Mouse (Mus musculus) liver, adult (tissue): Measurements from ENCODE around the gene Gm9970.

Experiments used
- GATA4 ChIP-seq: IDR thresholded peaks from 2 replicates; pipeline ENCODE4 v1.6.1; 2014; ENCODE audit warnings: mild to moderate bottlenecking, low read length; ENCODE audit not compliant: insufficient replicate concordance

Gene Gm9970

DNA sequence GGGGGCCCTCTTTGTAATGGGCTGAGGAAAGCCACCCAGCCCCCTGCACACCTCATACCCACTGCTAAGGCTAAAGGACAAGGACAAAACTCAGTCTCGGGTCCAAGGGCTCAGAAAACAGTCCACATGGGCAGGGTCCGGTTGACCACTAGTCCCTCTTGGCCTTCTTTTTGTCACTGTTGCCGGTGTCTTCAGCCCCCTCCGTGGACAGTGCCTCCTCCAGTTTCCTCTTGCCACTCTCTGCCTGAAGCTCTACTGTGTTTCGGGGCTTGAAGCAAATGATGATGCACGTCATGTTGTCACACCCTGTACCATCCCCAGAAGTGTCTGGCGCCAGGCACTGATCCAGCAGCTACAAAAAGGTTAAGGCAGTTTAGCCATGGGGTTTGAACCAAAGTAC lies 38.1 kb downstream of the Gm9970 start:
- TF ChIP-seq GATA4: no peak

DNA sequence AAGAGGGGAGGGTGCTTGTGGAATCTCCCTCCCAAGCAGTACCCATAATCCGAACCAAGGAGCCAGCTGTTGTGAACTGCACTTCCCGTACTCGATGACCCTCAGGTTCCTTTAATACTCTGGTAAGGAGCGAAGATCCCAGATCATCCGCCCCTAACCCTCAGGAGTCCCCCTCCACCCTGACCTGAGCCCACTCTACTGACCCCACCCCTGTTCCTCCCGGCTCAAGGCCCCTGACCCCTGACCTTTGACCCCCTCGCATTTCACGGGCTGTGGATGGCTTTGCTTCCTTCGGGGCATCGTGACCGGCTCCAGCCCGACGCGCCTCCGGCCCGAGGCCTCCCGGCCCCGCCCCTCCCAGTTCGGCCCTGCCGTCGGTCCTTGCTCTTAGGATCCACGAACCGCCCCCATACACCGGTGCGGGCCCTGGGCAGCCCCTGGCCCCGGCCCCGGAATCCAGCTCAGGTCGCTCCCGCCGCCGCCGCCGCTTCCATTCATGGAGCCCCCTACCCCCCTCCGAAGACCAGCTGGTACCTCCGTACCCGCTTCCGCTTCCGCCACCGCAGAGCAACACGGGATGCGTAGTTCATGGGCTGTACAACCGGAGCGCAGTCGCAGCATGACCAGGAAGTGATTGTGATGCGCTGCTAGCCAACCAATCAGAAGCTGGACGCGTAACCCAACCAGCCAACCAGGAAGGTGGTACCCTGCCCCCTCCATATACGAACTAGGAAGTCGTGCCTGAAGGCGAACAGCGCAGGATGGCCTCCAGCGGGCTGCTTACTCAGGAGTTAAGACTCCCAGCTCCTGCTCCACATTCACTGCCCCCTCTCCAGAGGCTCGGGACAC lies 39.1 kb downstream of the Gm9970 start, which contains the start of gene Zfp513:
Zfp513 (minus strand) TSS at position 562 of the 849 bp plus-strand sequence.
- TF ChIP-seq GATA4: no peak

DNA sequence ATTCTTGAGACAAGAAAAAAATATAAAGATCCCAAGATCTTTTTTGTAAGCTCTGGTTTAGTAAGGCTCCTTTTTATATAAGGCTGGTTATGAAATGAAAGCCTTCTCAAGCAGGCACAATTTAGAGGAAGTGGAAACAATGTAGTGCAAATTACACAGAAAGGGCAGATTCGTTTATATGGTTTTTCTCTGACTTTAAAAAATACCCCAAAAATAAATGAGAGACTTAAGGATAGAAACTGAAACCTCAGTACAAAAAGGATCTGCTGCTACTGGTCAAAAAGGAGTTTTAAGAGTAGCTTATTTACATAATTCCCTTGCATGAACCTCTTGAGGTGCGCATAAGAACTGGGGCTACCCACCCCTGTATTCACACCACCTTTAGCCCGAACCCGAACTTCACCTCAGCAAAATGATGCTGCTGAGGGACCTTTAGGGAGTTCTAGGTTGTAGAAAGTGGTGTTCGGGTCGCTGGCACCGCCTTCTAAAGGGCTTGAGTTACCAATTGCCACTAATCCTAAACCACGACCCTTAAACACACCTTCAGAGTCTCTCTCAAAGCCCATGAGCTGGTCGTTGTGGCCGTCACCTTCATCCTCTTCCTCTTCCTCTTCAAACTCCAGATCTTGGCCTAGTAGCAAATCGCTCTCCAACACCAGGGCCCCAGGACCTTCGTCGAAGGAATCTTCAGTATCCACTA lies 39.8 kb downstream of the Gm9970 start:
- TF ChIP-seq GATA4: no peak

DNA sequence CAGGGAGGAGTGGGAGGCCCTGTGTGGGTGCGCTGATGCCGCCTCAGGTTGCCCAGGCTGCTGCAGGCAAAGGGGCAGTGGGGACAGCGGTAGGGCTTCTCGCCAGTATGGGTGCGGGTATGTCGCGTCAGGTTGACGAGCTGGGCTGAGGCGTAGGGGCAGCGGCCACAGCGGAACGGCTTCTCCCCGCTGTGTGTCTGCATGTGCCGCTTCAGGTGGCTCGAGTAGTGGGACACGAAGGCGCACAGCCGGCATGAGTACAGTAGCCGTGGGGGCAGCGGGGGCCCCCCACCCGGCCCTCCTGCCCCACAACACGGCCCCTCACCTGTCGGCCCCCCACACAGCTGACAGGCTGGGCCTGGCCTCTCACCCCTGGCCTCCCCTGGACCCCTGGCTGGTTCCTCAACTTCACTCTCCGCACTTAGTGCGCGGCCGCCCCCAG lies 40.7 kb downstream of the Gm9970 start:
- no peak for TF ChIP-seq GATA4

DNA sequence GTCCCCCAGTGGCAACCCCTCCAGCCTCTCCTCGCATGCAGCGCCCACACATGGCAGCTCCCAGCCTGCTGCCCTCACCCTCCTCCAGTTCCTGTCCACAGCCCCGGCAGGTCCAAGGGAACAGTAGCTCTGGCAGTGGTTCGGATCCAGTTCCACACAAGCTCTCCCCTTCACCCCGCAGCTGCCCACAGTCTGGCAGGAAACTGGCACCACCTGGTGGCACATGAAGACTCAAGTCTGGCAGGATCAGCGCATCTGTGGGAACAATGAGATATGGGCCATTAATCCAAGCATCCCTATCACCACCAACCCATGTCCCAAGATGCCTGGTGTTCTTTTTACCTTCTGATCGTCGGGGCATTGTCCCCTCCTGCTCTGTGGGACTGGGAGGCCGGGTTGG lies 41.1 kb downstream of the Gm9970 start:
- no peak for TF ChIP-seq GATA4

DNA sequence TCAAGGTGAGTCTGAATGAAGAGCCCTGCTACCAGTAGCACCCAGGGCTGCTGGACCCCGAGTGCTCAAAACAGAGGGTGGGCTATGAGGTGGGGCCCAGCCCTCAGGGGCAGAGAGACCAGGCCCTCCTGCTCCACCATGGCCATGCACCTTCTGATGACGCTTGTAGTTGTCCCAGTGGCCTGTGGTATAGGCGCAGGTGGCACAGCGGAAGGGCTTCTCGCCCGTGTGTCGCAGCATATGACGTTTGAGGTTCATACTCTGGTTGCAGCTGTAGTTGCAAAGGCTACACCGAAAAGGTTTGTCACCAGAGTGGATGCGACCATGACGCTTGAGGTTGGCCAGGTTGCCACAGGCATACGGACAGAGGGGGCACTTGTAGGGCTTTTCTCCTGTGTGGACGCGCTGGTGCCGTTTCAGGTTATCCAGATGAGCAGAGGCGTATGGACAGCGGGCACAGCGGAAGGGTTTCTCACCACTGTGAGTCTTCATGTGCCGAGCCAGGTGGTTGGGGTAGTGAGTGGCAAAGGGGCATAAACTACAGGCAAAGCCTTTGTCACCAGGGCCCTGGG lies 41.6 kb downstream of the Gm9970 start:
- no peak for TF ChIP-seq GATA4

DNA sequence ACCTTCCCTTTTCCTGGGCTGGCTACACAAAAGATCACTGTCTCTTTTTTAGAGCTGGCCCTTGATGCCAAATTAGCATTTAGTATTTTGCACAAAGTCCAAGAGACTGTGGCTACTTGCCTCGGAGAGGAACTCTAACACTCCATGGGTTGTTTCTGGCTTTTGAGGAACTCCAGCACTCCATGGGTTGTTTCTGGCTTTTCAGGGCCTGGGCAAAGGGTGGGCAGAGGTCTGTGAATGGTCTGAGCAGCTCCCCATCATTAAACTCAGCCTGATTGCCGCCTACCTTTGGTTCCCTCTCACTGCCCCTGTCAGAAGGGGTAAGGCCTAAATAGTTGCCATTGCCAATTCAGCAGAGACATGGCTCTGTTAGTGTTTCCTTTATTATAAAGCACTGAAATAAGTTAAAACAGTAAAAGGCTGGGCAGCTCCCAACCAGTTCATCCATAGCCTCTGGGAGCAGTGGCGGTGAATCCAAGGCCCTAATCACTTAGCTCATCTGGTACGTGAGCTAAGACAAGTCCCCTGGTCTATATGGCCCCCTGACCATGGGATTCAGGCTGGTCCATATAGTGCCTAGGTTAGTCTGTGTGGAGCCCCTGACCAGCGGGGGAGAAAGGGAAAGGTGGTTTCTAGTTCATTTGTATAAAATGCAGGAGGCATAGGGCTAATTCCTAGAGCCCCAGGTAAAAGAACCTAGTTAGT lies 42.3 kb downstream of the Gm9970 start:
- TF ChIP-seq GATA4: no peak

DNA sequence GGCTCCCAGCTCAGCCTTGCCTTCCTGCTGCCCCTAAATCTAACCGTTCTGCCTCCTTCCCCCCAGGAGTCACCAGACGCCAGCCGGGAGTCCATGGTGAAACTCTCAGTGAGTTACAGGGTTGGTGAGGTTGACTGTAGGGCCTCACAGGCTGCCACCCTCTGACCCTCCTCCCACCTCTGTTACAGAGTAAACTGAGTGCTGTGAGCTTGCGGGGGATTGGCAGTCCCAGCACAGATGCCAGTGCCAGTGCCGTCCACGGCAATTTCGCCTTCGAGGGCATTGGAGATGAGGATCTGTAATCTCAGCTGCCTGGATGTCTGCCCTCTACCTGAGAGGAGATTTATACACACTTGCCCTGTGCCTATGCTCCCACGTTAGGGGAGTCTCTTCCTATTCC lies 42.9 kb downstream of the Gm9970 start:
- TF ChIP-seq GATA4: no peak

DNA sequence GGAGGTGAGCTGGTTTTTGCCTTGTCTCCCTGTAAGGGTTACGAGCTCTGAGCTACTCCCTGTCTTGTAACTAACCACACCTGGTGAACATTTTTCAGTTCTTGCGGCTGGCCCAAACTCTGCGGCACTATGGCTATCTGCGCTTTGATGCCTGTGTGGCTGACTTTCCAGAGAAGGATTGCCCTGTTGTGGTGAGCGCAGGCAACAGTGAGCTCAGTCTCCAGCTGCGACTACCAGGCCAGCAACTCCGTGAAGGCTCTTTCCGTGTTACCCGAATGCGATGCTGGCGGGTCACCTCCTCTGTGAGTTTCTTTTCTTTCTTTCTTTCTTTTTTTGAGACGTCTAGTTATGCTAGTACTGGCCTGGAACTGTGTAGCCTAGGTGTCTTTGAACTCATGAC lies 44.0 kb downstream of the Gm9970 start:
- no peak for TF ChIP-seq GATA4

DNA sequence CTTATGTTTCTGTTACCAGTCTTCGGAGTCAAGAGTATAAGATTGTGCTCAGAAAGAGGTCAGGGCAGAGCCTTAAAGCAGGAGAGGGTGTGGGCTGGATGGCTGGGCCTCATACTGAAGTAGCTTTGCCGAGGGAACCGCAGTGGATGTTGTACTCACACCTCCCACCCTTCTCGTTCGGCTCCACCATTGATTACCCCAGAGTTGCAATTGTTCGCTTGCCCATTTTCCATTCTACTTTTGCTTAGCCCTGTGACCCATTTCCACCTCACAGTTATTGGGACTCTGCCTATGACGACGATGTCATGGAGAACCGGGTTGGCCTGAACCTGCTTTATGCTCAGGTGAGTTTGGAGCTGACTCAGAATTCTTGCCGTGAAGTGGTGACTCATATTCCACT lies 44.8 kb downstream of the Gm9970 start:
- no peak for TF ChIP-seq GATA4

DNA sequence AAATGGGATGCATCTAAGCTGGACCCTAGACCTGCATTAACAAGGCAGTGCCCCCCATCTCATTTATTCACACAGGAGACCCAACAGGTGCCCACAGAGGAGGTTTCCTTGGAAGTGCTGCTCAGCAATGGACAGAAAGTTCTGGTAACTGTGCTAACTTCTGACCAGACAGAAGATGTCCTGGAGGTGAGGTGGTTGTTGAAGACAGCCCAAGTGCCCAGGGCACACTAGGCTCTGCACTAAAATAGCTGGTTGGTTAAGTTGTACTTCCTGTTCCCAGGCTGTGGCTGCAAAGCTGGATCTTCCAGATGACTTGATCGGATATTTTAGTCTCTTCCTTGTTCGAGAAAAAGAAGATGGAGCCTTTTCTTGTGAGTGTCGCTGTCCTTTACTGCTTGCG lies 45.4 kb downstream of the Gm9970 start:
- TF ChIP-seq GATA4: no peak

DNA sequence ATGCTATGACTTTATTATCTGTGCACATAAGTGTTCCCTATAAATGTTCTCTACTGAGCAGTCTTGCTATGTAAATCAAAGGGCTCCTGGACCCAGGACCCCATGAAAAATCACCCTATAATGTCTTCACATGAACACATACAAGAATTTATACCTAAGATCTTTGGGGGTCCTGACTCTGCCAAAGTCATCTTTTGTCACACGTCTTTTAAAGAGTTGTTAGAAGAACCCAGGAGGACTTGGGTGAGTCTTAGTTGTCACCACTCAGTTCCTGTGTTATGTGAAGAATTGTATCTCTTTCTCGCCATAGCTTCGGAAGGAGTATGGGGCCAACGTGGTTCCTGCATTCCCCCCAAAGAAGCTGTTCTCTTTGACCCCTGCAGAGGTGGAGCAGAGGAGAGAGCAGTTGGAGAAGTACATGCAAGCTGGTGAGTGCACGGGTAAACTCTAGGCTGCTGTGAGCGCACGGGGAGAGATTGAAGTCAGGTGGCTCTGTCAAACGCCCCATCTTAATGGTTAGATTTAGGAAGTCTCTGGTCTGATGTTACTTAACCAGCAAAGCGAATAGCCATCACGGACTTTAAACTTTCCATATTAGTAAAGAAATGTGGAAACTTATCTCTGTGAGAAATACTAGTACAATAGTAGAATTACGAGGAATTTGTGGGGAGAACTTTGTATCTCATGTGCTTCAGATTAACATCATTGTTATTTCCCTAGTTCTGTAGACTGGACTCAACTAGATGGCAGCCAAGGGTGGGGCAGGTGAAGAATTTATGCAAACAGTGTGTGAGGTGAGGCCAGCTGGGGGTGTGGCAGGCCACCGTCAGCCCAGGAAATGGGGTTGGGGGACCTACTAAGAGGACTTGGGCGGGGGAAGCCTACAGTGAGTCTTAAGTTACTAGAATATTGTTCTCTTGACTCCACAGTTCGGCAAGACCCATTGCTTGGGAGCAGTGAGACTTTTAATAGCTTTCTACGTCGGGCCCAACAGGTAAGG lies 46.2 kb downstream of the Gm9970 start:
- TF ChIP-seq GATA4: no peak

DNA sequence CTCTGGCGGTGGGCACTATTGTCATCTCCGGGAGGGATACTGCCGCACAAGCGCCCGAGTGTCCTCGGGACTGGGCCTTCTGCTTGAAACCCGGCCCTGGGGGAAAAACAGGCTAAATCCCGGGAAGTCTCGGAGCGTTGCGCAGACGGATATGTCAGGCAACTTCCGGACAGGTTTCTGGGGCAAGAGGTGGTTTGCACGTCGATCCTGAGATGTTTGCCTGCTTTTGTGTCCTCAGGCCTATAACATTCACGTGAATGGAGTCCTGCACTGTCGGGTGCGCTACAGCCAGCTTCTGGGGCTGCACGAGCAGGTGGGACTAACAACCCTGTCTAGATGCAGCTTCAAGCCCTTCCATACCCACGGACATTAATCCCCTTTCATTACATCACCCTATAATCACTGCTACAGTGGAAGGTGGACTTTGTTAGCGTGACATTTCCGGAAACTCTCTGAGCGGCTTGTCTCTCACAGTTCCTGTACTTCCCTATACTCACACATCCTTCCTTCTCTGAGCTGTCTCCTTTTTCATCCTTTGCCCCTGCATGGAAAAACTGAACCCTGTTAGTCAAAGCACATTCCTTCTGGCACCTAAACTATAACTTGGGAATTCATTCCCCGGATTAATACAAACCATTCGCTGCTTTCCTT lies 47.3 kb downstream of the Gm9970 start:
- no peak for TF ChIP-seq GATA4
